In genomic region chr8:104944665-104945064, GRCm38 (mm10) we compare ENCODE assay signal across 19 mouse cellular contexts. TPM values are rescaled to one million over a fixed set of nuclear protein-coding genes. Genes with fewer than 3 reads are reported as not detected.
"Had no signal": no experiment of that assay in that cellular context is flagged by ENCODE, and none has a peak within 500 bp of the region (broad histone marks: within the 10 kb centered on the region; RNA-seq: fewer than 3 reads in every experiment).

No protein-coding gene starts in this region.

- H3K4me2 ChIP-seq: intestine, embryonic 15.5 days; kidney, embryonic 15.5 days; limb, embryonic 13.5 days; liver, embryonic 15.5 days; lung, embryonic 14.5 days; midbrain, embryonic 11.5 days; midbrain, embryonic 15.5 days; neural tube, embryonic 12.5 days had no signal

- H3K9me3 ChIP-seq: intestine, embryonic 15.5 days; kidney, embryonic 15.5 days; limb, embryonic 13.5 days; liver, embryonic 15.5 days; midbrain, embryonic 15.5 days; neural tube, embryonic 12.5 days had no signal

- H3K27ac ChIP-seq: intestine, embryonic 15.5 days; kidney, embryonic 15.5 days; limb, embryonic 13.5 days; liver, embryonic 15.5 days; midbrain, embryonic 15.5 days; neural tube, embryonic 12.5 days had no signal

- DNase-seq: kidney, postnatal 4 days; lung, embryonic 14.5 days; lung, postnatal 10 days; lung, postnatal 4 days; thymus, adult 18-20 months; thymus, postnatal 14 days had no signal

- ATAC-seq: intestine, embryonic 15.5 days; midbrain, embryonic 15.5 days had no signal

- H3K27me3 ChIP-seq: intestine, embryonic 15.5 days; kidney, embryonic 15.5 days; limb, embryonic 13.5 days; midbrain, embryonic 15.5 days; neural tube, embryonic 12.5 days had no signal

- H3K9ac ChIP-seq: intestine, embryonic 15.5 days; kidney, embryonic 15.5 days; limb, embryonic 13.5 days; liver, embryonic 15.5 days; lung, embryonic 14.5 days; midbrain, embryonic 15.5 days; neural tube, embryonic 12.5 days had no signal

- H3K36me3 ChIP-seq: intestine, embryonic 15.5 days; kidney, embryonic 15.5 days; limb, embryonic 13.5 days; liver, embryonic 15.5 days; midbrain, embryonic 15.5 days; neural tube, embryonic 12.5 days had no signal

- H3K4me1 ChIP-seq: intestine, embryonic 15.5 days; kidney, embryonic 15.5 days; limb, embryonic 13.5 days; liver, embryonic 15.5 days; midbrain, embryonic 15.5 days; neural tube, embryonic 12.5 days had no signal

- H3K4me3 ChIP-seq: intestine, embryonic 15.5 days; kidney, embryonic 15.5 days; limb, embryonic 13.5 days; liver, embryonic 15.5 days; midbrain, embryonic 15.5 days; neural tube, embryonic 12.5 days had no signal

RNA-seq across cellular contexts. Expression of gene Ces2f, which starts 2.5 kb away (rescaled TPM):
- total RNA-seq: layer of hippocampus, adult 8-10 months; layer of hippocampus, postnatal 14 days; left cerebral cortex, postnatal 36 days; megakaryocyte, adult 5-6 weeks; monocyte, adult 5-6 weeks had no signal
- polyA plus RNA-seq: intestine, embryonic 15.5 days; liver, embryonic 15.5 days; lung, embryonic 14.5 days; midbrain, embryonic 11.5 days; midbrain, embryonic 15.5 days; neural tube, embryonic 12.5 days had no signal

RNA-seq across cellular contexts. Expression of gene Ces2g, which starts 16.9 kb away (rescaled TPM):
- total RNA-seq: monocyte, adult 5-6 weeks; neutrophil, adult 5-6 weeks had no signal
- polyA plus RNA-seq: midbrain, embryonic 15.5 days; neural tube, embryonic 12.5 days had no signal

RNA-seq across cellular contexts. Expression of gene Ces2e, which starts 18.6 kb away (rescaled TPM):
- total RNA-seq: layer of hippocampus, adult 8-10 months; layer of hippocampus, postnatal 14 days; left cerebral cortex, postnatal 36 days; megakaryocyte, adult 5-6 weeks; monocyte, adult 5-6 weeks; neutrophil, adult 5-6 weeks had no signal
- polyA plus RNA-seq: limb, embryonic 13.5 days; midbrain, embryonic 11.5 days; midbrain, embryonic 15.5 days; neural tube, embryonic 12.5 days had no signal

RNA-seq across cellular contexts. Expression of gene Ces2h, which starts 56.0 kb away (rescaled TPM):
- total RNA-seq: layer of hippocampus, adult 8-10 months; layer of hippocampus, postnatal 14 days; left cerebral cortex, postnatal 36 days; megakaryocyte, adult 5-6 weeks; monocyte, adult 5-6 weeks; neutrophil, adult 5-6 weeks had no signal
- polyA plus RNA-seq: intestine, embryonic 15.5 days; kidney, embryonic 15.5 days; limb, embryonic 13.5 days; liver, embryonic 15.5 days; lung, embryonic 14.5 days; midbrain, embryonic 11.5 days; midbrain, embryonic 15.5 days; neural tube, embryonic 12.5 days had no signal
